Comparison of ENCODE assay signal across 14 mouse cellular contexts in the genomic region with DNA sequence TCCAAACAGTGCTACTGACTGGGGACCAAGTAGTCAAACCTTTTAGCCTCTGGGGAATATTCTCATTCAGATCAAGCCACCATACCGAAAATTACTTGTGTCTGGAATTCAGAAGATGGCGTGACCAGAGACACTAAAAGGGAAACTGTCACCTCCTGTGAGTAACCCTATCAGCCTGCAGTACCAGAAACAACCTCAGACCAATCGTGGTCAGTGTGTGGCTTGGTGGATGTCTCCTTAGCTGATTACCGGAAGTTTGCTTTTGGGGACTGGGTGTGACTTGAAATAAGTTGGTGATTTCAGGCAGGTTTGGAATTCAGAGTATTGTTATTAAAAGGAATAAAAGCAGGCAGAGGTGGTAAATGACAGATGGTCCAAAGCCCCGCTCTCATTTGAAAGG. TPM values are rescaled to one million over a fixed set of nuclear protein-coding genes. Genes with fewer than 3 reads are reported as not detected.
DNase-seq lines count a peak whose midpoint lies in the region; ATAC-seq and TF ChIP-seq lines count a peak whose summit lies in the region.
"Had no signal": no experiment of that assay in that cellular context is flagged by ENCODE, and none has a peak within 500 bp of the region (broad histone marks: within the 10 kb centered on the region; RNA-seq: fewer than 3 reads in every experiment).

No protein-coding gene starts in this region.

- peak; percentile 59 for TF ChIP-seq CTCF in heart, adult 2 months (IDR thresholded peaks at IDR 0.05)
- TF ChIP-seq CTCF in lung, embryonic 14.5 days (IDR thresholded peaks at IDR 0.05; ENCODE audit: low read depth), result peak; percentile 48; the same call in 1 of the 2 replicates

- DNase-seq in heart, adult 2 months, result no peak
- no peak for DNase-seq in heart, embryonic 10.5 days (ENCODE audit: low spot score)
- DNase-seq in lung, embryonic 14.5 days, result no peak
- no peak for DNase-seq in lung, postnatal 14 days
- DNase-seq in adipocyte (ENCODE audit: low spot score), result no peak
- no peak for DNase-seq in spleen, postnatal 4 days (ENCODE audit: low spot score in 2 of 2)
- no peak for DNase-seq in neural tube, embryonic 10.5 days (ENCODE audit: extremely low spot score, low spot score)
- DNase-seq: adrenal gland, postnatal 10 days; heart, postnatal 36 days; kidney, adult 9 months; thymus, adult 2 months had no signal

- H3K27me3 ChIP-seq in heart, adult 2 months (ENCODE audit: control insufficient read depth, insufficient read depth, low read length), result no peaks in the 10 kb centered on the region
- H3K27me3 ChIP-seq in heart, embryonic 10.5 days (ENCODE audit: insufficient read depth, poor library complexity, severe bottlenecking), result no peaks in the 10 kb centered on the region
- no peaks in the 10 kb centered on the region for H3K27me3 ChIP-seq in lung, embryonic 14.5 days (ENCODE audit: insufficient read depth, low read length)
- H3K27me3 ChIP-seq: limb, embryonic 12.5 days had no signal

- TF ChIP-seq EP300 in heart, adult 2 months (IDR thresholded peaks at IDR 0.05; ENCODE audit: insufficient read depth, low read depth, low read length), result no peak

- intact Hi-C loops in heart, adult 2 months (cut with DNase I), result no loop called here

- no peak overlapping the region for H3K9ac ChIP-seq in heart, adult 2 months (ENCODE audit: low read depth, low read length)
- H3K9ac ChIP-seq in lung, embryonic 14.5 days, result no peak overlapping the region
- H3K9ac ChIP-seq: limb, embryonic 12.5 days had no signal

- ATAC-seq in lung, embryonic 14.5 days (ENCODE audit: insufficient read depth), result no peak
- peak; percentile 77; the same call in 1 of the 2 replicates for ATAC-seq in granulocyte monocyte progenitor cell, adult 5-6 weeks (replicated peaks; ENCODE audit: poor library complexity, severe bottlenecking)

- peaks cover 16% of the 10 kb centered on the region for H3K4me1 ChIP-seq in heart, adult 2 months (ENCODE audit: control insufficient read depth, insufficient read depth, low read length)
- peaks cover 53% of the 10 kb centered on the region for H3K4me1 ChIP-seq in heart, embryonic 10.5 days
- peaks cover 4% of the 10 kb centered on the region; the same call in 1 of the 2 replicates for H3K4me1 ChIP-seq in lung, embryonic 14.5 days (ENCODE audit: insufficient read depth)

- no peak overlapping the region for H3K4me2 ChIP-seq in lung, embryonic 14.5 days
- H3K4me2 ChIP-seq: limb, embryonic 12.5 days had no signal

- whole genome bisulfite sequencing in heart, adult 2 months, result 50% methylated on average over 5 of the region's 5 CpGs
- WGBS in heart, embryonic 10.5 days, result 64% methylated on average over 5 of the region's 5 CpGs
- 59% methylated on average over 5 of the region's 5 CpGs for WGBS in lung, embryonic 14.5 days

- H3K9me3 ChIP-seq in heart, embryonic 10.5 days, result no peaks in the 10 kb centered on the region
- H3K9me3 ChIP-seq in lung, embryonic 14.5 days (ENCODE audit: low read depth, low read length), result no peaks in the 10 kb centered on the region
- H3K9me3 ChIP-seq: limb, embryonic 12.5 days; megakaryocyte, embryonic 14.5 days had no signal

- no peaks in the 10 kb centered on the region for H3K36me3 ChIP-seq in heart, adult 2 months (ENCODE audit: control insufficient read depth, insufficient read depth, low read length)
- peaks cover 9% of the 10 kb centered on the region; the same call in 1 of the 2 replicates for H3K36me3 ChIP-seq in heart, embryonic 10.5 days
- H3K36me3 ChIP-seq in lung, embryonic 14.5 days (ENCODE audit: insufficient read depth), result peaks cover 4% of the 10 kb centered on the region; the same call in 1 of the 2 replicates

- peak overlapping the region; percentile 34 for H3K27ac ChIP-seq in heart, adult 2 months
- H3K27ac ChIP-seq in heart, embryonic 10.5 days, result no peak overlapping the region
- no peak overlapping the region for H3K27ac ChIP-seq in lung, embryonic 14.5 days (ENCODE audit: low read depth)
- H3K27ac ChIP-seq: limb, embryonic 12.5 days had no signal

- H3K79me2 ChIP-seq in heart, adult 2 months (replicated peaks; ENCODE audit: control insufficient read depth, insufficient read depth, low read length), result peaks cover 4% of the 10 kb centered on the region; the same call in 1 of the 2 replicates

- no peak for TF ChIP-seq POLR2A in heart, adult 2 months (IDR thresholded peaks at IDR 0.05; ENCODE audit: insufficient read depth, low read depth, low read length)

- no peak overlapping the region for H3K4me3 ChIP-seq in heart, adult 2 months
- H3K4me3 ChIP-seq in heart, embryonic 10.5 days, result no peak overlapping the region
- H3K4me3 ChIP-seq in lung, embryonic 14.5 days (ENCODE audit: low read depth, low read length), result no peak overlapping the region
- H3K4me3 ChIP-seq: limb, embryonic 12.5 days; megakaryocyte, embryonic 14.5 days had no signal

RNA-seq across cellular contexts. Expression of a gene that starts 40.9 kb away (rescaled TPM):
- 10 to 100 TPM; 25.6 to 26.2 TPM for total RNA-seq in heart, adult 2 months (2021)
- polyA plus RNA-seq in heart, adult 2 months (2012; rRNA removed), result 8.1 and 13.9 TPM in 2 replicates
- 40.7 and 41.3 TPM in 2 replicates for polyA plus RNA-seq in heart, embryonic 10.5 days (2016; fragmentation: Nextera tagmentation; extraction: Ambion mirVana)
- polyA plus RNA-seq in lung, embryonic 14.5 days (2014; fragmentation: Nextera tagmentation; extraction: Ambion mirVana), result 28.8 and 31.0 TPM in 2 replicates
- 3.2 and 15.6 TPM in 2 replicates for total RNA-seq in granulocyte monocyte progenitor cell, adult 5-6 weeks (2014; fragmentation: Nextera tagmentation)
- 2.0 and 3.6 TPM in 2 replicates for total RNA-seq in granulocyte monocyte progenitor cell, adult 5-6 weeks (2017)
